Mouse (Mus musculus) MEL (cell line): ENCODE data around the gene Cnot8. TPM values are rescaled to one million over a fixed set of nuclear protein-coding genes. Genes with fewer than 3 reads are reported as not detected.

ENCODE experiments used
- DNase-seq: peaks from one replicate; pipeline ENCODE4 v3.0.0; 2011; ENCODE audit warnings: low read depth, low spot score
- H3K27ac ChIP-seq: 2 replicates; pipeline ENCODE4 v1.5.1; 2012; ENCODE audit warnings: low read depth, mild to moderate bottlenecking, control low read depth, low read length, moderate library complexity; ENCODE audit not compliant: control insufficient read depth
- H3K27me3 ChIP-seq, 2 experiments: fragments of 150-350 bp in 1 of 2; sonication (generic) in 1 of 2; 2 replicates each; pipeline ENCODE4 v1.6.1; 2012; ENCODE audit warnings: low read length in 2 of 2, mild to moderate bottlenecking in 2 of 2, improper control_type of control experiment in 1 of 2, moderate library complexity in 1 of 2; ENCODE audit not compliant: insufficient read depth in 2 of 2, control insufficient read depth in 1 of 2
- H3K36me3 ChIP-seq, 2 experiments: 2 replicates each; pipeline ENCODE4 v1.6.1; 2012 to 2014; ENCODE audit warnings: low read length in 2 of 2, improper control_type of control experiment in 1 of 2, inconsistent platforms in 1 of 2, mild to moderate bottlenecking in 1 of 2; ENCODE audit not compliant: insufficient read depth in 2 of 2, control insufficient read depth in 1 of 2
- H3K4me1 ChIP-seq, 2 experiments: fragments of 150-350 bp in 1 of 2; sonication (generic) in 1 of 2; 2 replicates each; pipeline ENCODE4 v1.6.1; 2012; ENCODE audit warnings: low read length in 2 of 2, improper control_type of control experiment in 1 of 2, mild to moderate bottlenecking in 1 of 2; ENCODE audit not compliant: insufficient read depth in 2 of 2, control insufficient read depth in 1 of 2
- H3K4me3 ChIP-seq, 2 experiments: fragments of 150-350 bp in 1 of 2; sonication (generic) in 1 of 2; 2 replicates each; pipeline ENCODE4 v1.5.1; 2012; ENCODE audit warnings: low read depth in 2 of 2, low read length in 2 of 2, mild to moderate bottlenecking in 2 of 2, moderate library complexity in 2 of 2, control low read depth in 1 of 2, improper control_type of control experiment in 1 of 2; ENCODE audit not compliant: control insufficient read depth in 1 of 2, insufficient read depth in 1 of 2
- H3K79me2 ChIP-seq: 2 replicates; pipeline ENCODE4 v1.6.1; 2012; ENCODE audit warnings: mild to moderate bottlenecking, low read length, moderate library complexity; ENCODE audit not compliant: control insufficient read depth, poor library complexity, insufficient read depth
- H3K9ac ChIP-seq: 2 replicates; pipeline ENCODE4 v1.6.1; 2012; ENCODE audit warnings: low read depth, mild to moderate bottlenecking, control low read depth, low read length, moderate library complexity; ENCODE audit not compliant: control insufficient read depth, poor library complexity, severe bottlenecking
- H3K9me3 ChIP-seq: fragments of 150-350 bp; sonication (generic); replicated peaks from 2 replicates; pipeline ENCODE4 v1.6.1; 2012; ENCODE audit warnings: mild to moderate bottlenecking, low read length, improper control_type of control experiment, moderate library complexity; ENCODE audit not compliant: insufficient read depth
- CHD1 ChIP-seq: IDR thresholded peaks from 2 replicates; pipeline ENCODE4 v1.6.1; 2012; ENCODE audit warnings: low read depth, mild to moderate bottlenecking, inconsistent platforms, low read length, improper control_type of control experiment
- CHD2 ChIP-seq: IDR thresholded peaks from 2 replicates; pipeline ENCODE4 v1.6.1; 2011; ENCODE audit warnings: low read length, improper control_type of control experiment
- CTCF ChIP-seq, 3 experiments: IDR thresholded peaks in 2 of 3; conservative IDR thresholded peaks in 1 of 3; 2 replicates each; pipeline ENCODE4 v1.5.1; 2011 to 2012; ENCODE audit warnings: low read length in 3 of 3, low read depth in 2 of 3, mild to moderate bottlenecking in 2 of 3, improper control_type of control experiment in 1 of 3, inconsistent platforms in 1 of 3, mixed read lengths in 1 of 3, moderate library complexity in 1 of 3; ENCODE audit not compliant: control insufficient read depth in 1 of 3, insufficient read depth in 1 of 3, poor library complexity in 1 of 3, severe bottlenecking in 1 of 3
- E2F4 ChIP-seq: IDR thresholded peaks from 2 replicates; pipeline ENCODE4 v1.6.1; 2011; ENCODE audit warnings: low read depth, low read length, improper control_type of control experiment, borderline replicate concordance
- EP300 ChIP-seq, 2 experiments: IDR thresholded peaks; 2 replicates each; pipeline ENCODE4 v1.6.1; 2011; ENCODE audit warnings: improper control_type of control experiment in 2 of 2, low read length in 2 of 2, low read depth in 1 of 2, mild to moderate bottlenecking in 1 of 2
- ETS1 ChIP-seq: IDR thresholded peaks from 2 replicates; pipeline ENCODE4 v1.6.1; 2012; ENCODE audit warnings: low read depth, mild to moderate bottlenecking, inconsistent platforms, low read length, improper control_type of control experiment, moderate library complexity
- MAFK ChIP-seq: IDR thresholded peaks from 2 replicates; pipeline ENCODE4 v1.6.1; 2011; ENCODE audit warnings: low read depth, mild to moderate bottlenecking, low read length, improper control_type of control experiment, borderline replicate concordance
- MAZ ChIP-seq: IDR thresholded peaks from 2 replicates; pipeline ENCODE4 v1.6.1; 2012; ENCODE audit warnings: low read depth, mild to moderate bottlenecking, inconsistent platforms, low read length, improper control_type of control experiment
- MEF2A ChIP-seq: IDR thresholded peaks from 2 replicates; pipeline ENCODE4 v1.6.1; 2014; ENCODE audit warnings: low read depth, mild to moderate bottlenecking, inconsistent platforms, low read length, improper control_type of control experiment; ENCODE audit not compliant: poor library complexity, insufficient replicate concordance, severe bottlenecking; ENCODE audit errors: extremely low read depth
- MYC ChIP-seq: IDR thresholded peaks from 2 replicates; pipeline ENCODE4 v1.6.1; 2011; ENCODE audit warnings: low read depth, mild to moderate bottlenecking, low read length, improper control_type of control experiment, moderate library complexity
- NELFE ChIP-seq: IDR thresholded peaks from 2 replicates; pipeline ENCODE4 v1.6.1; 2011; ENCODE audit warnings: low read depth, low read length, improper control_type of control experiment
- POLR2A ChIP-seq, 2 experiments: IDR thresholded peaks; 2 replicates each; pipeline ENCODE4 v1.6.1; 2011 to 2012; ENCODE audit warnings: low read length in 2 of 2, mild to moderate bottlenecking in 2 of 2, control low read depth in 1 of 2, improper control_type of control experiment in 1 of 2, low read depth in 1 of 2, moderate library complexity in 1 of 2; ENCODE audit not compliant: control insufficient read depth in 1 of 2, insufficient read depth in 1 of 2, poor library complexity in 1 of 2
- POLR2AphosphoS2 ChIP-seq: IDR thresholded peaks from 2 replicates; pipeline ENCODE4 v1.6.1; 2011; ENCODE audit warnings: low read length, improper control_type of control experiment
- POLR2AphosphoS5 ChIP-seq: IDR thresholded peaks from 2 replicates; pipeline ENCODE4 v1.6.1; 2012; ENCODE audit warnings: low read depth, borderline replicate concordance, mild to moderate bottlenecking, inconsistent platforms, low read length, moderate library complexity, mixed read lengths
- RAD21 ChIP-seq: IDR thresholded peaks from 2 replicates; pipeline ENCODE4 v1.6.1; 2011; ENCODE audit warnings: mild to moderate bottlenecking, low read depth, low read length, improper control_type of control experiment
- RCOR1 ChIP-seq: IDR thresholded peaks from 2 replicates; pipeline ENCODE4 v1.6.1; 2012; ENCODE audit warnings: low read depth, mild to moderate bottlenecking, inconsistent platforms, low read length, improper control_type of control experiment
- SMC3 ChIP-seq: IDR thresholded peaks from 2 replicates; pipeline ENCODE4 v1.6.1; 2011; ENCODE audit warnings: low read depth, low read length, improper control_type of control experiment
- TAL1 ChIP-seq: IDR thresholded peaks from 2 replicates; pipeline ENCODE4 v1.6.1; 2012; ENCODE audit warnings: mild to moderate bottlenecking, inconsistent platforms, low read length, moderate library complexity, mixed read lengths
- USF2 ChIP-seq, 2 experiments: IDR thresholded peaks; 2 replicates each; pipeline ENCODE4 v1.6.1; 2011 to 2012; ENCODE audit warnings: improper control_type of control experiment in 2 of 2, low read length in 2 of 2, borderline replicate concordance in 1 of 2, inconsistent platforms in 1 of 2, low read depth in 1 of 2, mild to moderate bottlenecking in 1 of 2; ENCODE audit not compliant: insufficient read depth in 1 of 2
- ZKSCAN1 ChIP-seq: IDR thresholded peaks from 2 replicates; pipeline ENCODE4 v1.6.1; 2012; ENCODE audit warnings: low read depth, mild to moderate bottlenecking, inconsistent platforms, low read length, improper control_type of control experiment, moderate library complexity
- polyA plus RNA-seq, 2 experiments: library from polyadenylated mRNA; stranded (reverse) in 1 of 2; unstranded in 1 of 2; fragments of >175 nt in 1 of 2; fragments of >200 nt in 1 of 2; gene quantifications; 2 replicates each; pipeline versions ENCODE4 v1.2.1 to v1.2.4; 2012; ENCODE audit warnings: low replicate concordance in 2 of 2, low read depth in 1 of 2; ENCODE audit not compliant: insufficient read length in 2 of 2, insufficient read depth in 1 of 2, missing spikeins in 1 of 2
- total RNA-seq: library from RNA; depleted of rRNA; stranded (reverse); fragments of 300-350 nt; gene quantifications from 2 replicates; pipeline ENCODE4 v1.2.3, GENCODE M21; 2012

Cnot8 gene
- total and polyA plus RNA-seq, 3 experiments: 52.9 to 70.3 TPM; not detected in 1

GRCm38 (mm10) chr11:58125021-58125420, 21.1 kb downstream of the Cnot8 start:
- Histone ChIP-seq H3K79me2 (no peaks in the 10 kb centered on the region), H3K4me3 (no peak overlapping the region), H3K9me3 (no peaks in the 10 kb centered on the region), H3K9ac (no peak overlapping the region), H3K4me1 (peaks cover 14 to 16% of the 10 kb centered on the region in 2 experiments), H3K27ac (no peak overlapping the region), H3K27me3 (no peaks in the 10 kb centered on the region), H3K36me3 (peaks cover 23 to 30% of the 10 kb centered on the region in 2 experiments)
- no peak for DNase-seq
- TF ChIP-seq EP300 (IDR thresholded peaks at IDR 0.05; ENCODE audit: low read depth in 1 of 2, low read length in 2 of 2) (no peak), MAZ (no peak), POLR2AphosphoS2 (no peak), RCOR1 (no peak), ZKSCAN1 (no peak), NELFE (no peak), POLR2A (IDR thresholded peaks at IDR 0.05; ENCODE audit: control insufficient read depth in 1 of 2, insufficient read depth in 1 of 2, low read depth in 1 of 2, low read length in 2 of 2, poor library complexity in 1 of 2) (no peak; a peak in 1 of 4 replicates), MYC (no peak), MEF2A (no peak), TAL1 (no peak), CHD2 (no peak), ETS1 (no peak), CHD1 (no peak), CTCF (IDR thresholded peaks at IDR 0.05 in 2 of 3, conservative IDR thresholded peaks at IDR 0.05 in 1 of 3; ENCODE audit: control insufficient read depth in 1 of 3, insufficient read depth in 1 of 3, low read depth in 2 of 3, low read length in 3 of 3, poor library complexity in 1 of 3, severe bottlenecking in 1 of 3) (no peak), SMC3 (no peak), POLR2AphosphoS5 (no peak), RAD21 (no peak), E2F4 (no peak), USF2 (IDR thresholded peaks at IDR 0.05; ENCODE audit: borderline replicate concordance in 1 of 2, insufficient read depth in 1 of 2, low read depth in 1 of 2, low read length in 2 of 2) (no peak)

GRCm38 (mm10) chr11:58126397-58127160, 22.6 kb downstream of the Cnot8 start:
- Histone ChIP-seq H3K4me1 (peaks cover 3 to 5% of the 10 kb centered on the region in 2 experiments; a peak in 3 of 4 replicates), H3K79me2 (no peaks in the 10 kb centered on the region), H3K9ac (no peak overlapping the region), H3K9me3 (no peaks in the 10 kb centered on the region), H3K27me3 (no peaks in the 10 kb centered on the region), H3K36me3 (peaks cover 9 to 30% of the 10 kb centered on the region in 2 experiments), H3K27ac (no peak overlapping the region), H3K4me3 (no peak overlapping the region)
- no peak for DNase-seq
- TF ChIP-seq RAD21: no peak
- no peak for TF ChIP-seq MAFK
